ENCODE assay signal across 19 mouse cellular contexts in the genomic region with DNA sequence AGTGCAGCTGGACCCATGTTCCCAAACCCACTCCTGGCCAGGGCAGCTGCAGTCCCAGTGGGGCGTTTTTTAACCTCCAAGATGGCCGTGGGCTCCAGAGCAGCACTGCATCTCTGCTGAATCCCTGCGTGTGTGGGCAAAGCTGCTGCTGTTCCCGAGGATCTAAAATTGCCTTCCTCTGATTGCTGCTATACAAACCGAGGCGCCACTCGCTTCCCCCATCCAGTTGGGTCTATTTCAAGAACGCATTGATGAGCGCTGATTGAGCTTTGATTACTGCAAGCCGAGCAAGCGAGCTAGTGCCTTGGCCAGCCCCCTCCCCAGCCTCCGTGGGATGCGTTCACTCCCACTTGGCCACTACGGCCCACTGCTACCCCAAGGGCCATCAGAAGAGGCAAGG. TPM values are rescaled to one million over a fixed set of nuclear protein-coding genes. Genes with fewer than 3 reads are reported as not detected.
DNase-seq lines count a peak whose midpoint lies in the region; ATAC-seq and TF ChIP-seq lines count a peak whose summit lies in the region.
"Had no signal": no experiment of that assay in that cellular context is flagged by ENCODE, and none has a peak within 500 bp of the region (broad histone marks: within the 10 kb centered on the region; RNA-seq: fewer than 3 reads in every experiment).

No protein-coding gene starts in this region.

- no peak overlapping the region for H3K4me2 ChIP-seq in hindbrain, embryonic 13.5 days
- no peak overlapping the region for H3K4me2 ChIP-seq in hindbrain, embryonic 16.5 days (ENCODE audit: low read length)
- H3K4me2 ChIP-seq in midbrain, embryonic 15.5 days: no peak overlapping the region
- H3K4me2 ChIP-seq: heart, embryonic 12.5 days; neural tube, embryonic 13.5 days had no signal

- TF ChIP-seq CTCF in layer of hippocampus, adult 2 months (conservative IDR thresholded peaks at IDR 0.05): no peak

- H3K4me3 ChIP-seq in hindbrain, embryonic 13.5 days: no peak overlapping the region
- H3K4me3 ChIP-seq in hindbrain, embryonic 16.5 days (ENCODE audit: low read length): no peak overlapping the region
- no peak overlapping the region for H3K4me3 ChIP-seq in layer of hippocampus, adult 2 months
- no peak overlapping the region for H3K4me3 ChIP-seq in midbrain, embryonic 15.5 days
- H3K4me3 ChIP-seq: heart, embryonic 12.5 days; hindbrain, embryonic 10.5 days; limb, embryonic 10.5 days; neural tube, embryonic 13.5 days had no signal

- H3K36me3 ChIP-seq in hindbrain, embryonic 13.5 days: no peaks in the 10 kb centered on the region
- H3K36me3 ChIP-seq in hindbrain, embryonic 16.5 days (ENCODE audit: control insufficient read depth, insufficient read depth, low read length): no peaks in the 10 kb centered on the region
- no peaks in the 10 kb centered on the region for H3K36me3 ChIP-seq in midbrain, embryonic 15.5 days (replicated peaks)
- H3K36me3 ChIP-seq: heart, embryonic 12.5 days; hindbrain, embryonic 10.5 days; limb, embryonic 10.5 days; neural tube, embryonic 13.5 days had no signal

- DNase-seq in layer of hippocampus, adult 2 months (ENCODE audit: low spot score in 2 of 2): peak; percentile 40 to 43
- peak; percentile 67 to 73 for DNase-seq in left cerebral cortex, postnatal 14 days (ENCODE audit: low spot score in 2 of 2)
- peak; percentile 68 for DNase-seq in telencephalon, adult 2 months (ENCODE audit: low read depth, low spot score)
- no peak for DNase-seq in lung, postnatal 14 days
- DNase-seq in cerebellum, postnatal 10 days: no peak
- DNase-seq: adrenal gland, postnatal 36 days; cerebellum, adult 11-12 months; gastrocnemius, postnatal 14 days; kidney, adult 18-20 months; lung, postnatal 36 days; midbrain, embryonic 14.5 days had no signal

- WGBS in hindbrain, embryonic 13.5 days: 71% methylated on average over 14 of the region's 14 CpGs
- 63% methylated on average over 14 of the region's 14 CpGs for WGBS in hindbrain, embryonic 16.5 days
- 77% methylated on average over 14 of the region's 14 CpGs for WGBS in midbrain, embryonic 15.5 days

- H3K27ac ChIP-seq in hindbrain, embryonic 13.5 days: 0 out of 2 replicates have a peak overlapping the region, but pooled peaks have one; percentile 18
- H3K27ac ChIP-seq in hindbrain, embryonic 16.5 days (ENCODE audit: low read depth, low read length): no peak overlapping the region
- H3K27ac ChIP-seq in layer of hippocampus, adult 2 months: peak overlapping the region; percentile 37
- H3K27ac ChIP-seq in midbrain, embryonic 15.5 days: no peak overlapping the region
- H3K27ac ChIP-seq: hindbrain, embryonic 10.5 days; limb, embryonic 10.5 days; liver, embryonic 14.5 days; neural tube, embryonic 13.5 days had no signal

- H3K4me1 ChIP-seq in hindbrain, embryonic 13.5 days (replicated peaks): peaks cover 38% of the 10 kb centered on the region
- H3K4me1 ChIP-seq in hindbrain, embryonic 16.5 days (ENCODE audit: control insufficient read depth, insufficient read depth, low read depth, low read length): peaks cover 26% of the 10 kb centered on the region
- peaks cover 33% of the 10 kb centered on the region for H3K4me1 ChIP-seq in midbrain, embryonic 15.5 days
- H3K4me1 ChIP-seq: heart, embryonic 12.5 days had no signal

- intact Hi-C loops in left cerebral cortex, postnatal 14 days (cut with DNase I): loop anchor here (5.0 kb wide), 1 partner anchor 163 kb away; no protein-coding TSS in a partner anchor

- no peak overlapping the region for H3K9ac ChIP-seq in hindbrain, embryonic 13.5 days
- no peak overlapping the region for H3K9ac ChIP-seq in hindbrain, embryonic 16.5 days (ENCODE audit: low read depth, low read length)
- no peak overlapping the region for H3K9ac ChIP-seq in midbrain, embryonic 15.5 days
- H3K9ac ChIP-seq: heart, embryonic 12.5 days; liver, embryonic 14.5 days; neural tube, embryonic 13.5 days had no signal

- H3K27me3 ChIP-seq in hindbrain, embryonic 13.5 days: peaks cover 16% of the 10 kb centered on the region; the same call in 1 of the 2 replicates
- H3K27me3 ChIP-seq in hindbrain, embryonic 16.5 days (replicated peaks; ENCODE audit: control insufficient read depth, insufficient read depth, low read length): no peaks in the 10 kb centered on the region
- no peaks in the 10 kb centered on the region for H3K27me3 ChIP-seq in midbrain, embryonic 15.5 days (replicated peaks)

- no peak for ATAC-seq in hindbrain, embryonic 13.5 days (ENCODE audit: low FRiP score)
- no peak for ATAC-seq in hindbrain, embryonic 16.5 days
- no peak for ATAC-seq in midbrain, embryonic 15.5 days (replicated peaks)

- H3K9me3 ChIP-seq in hindbrain, embryonic 13.5 days: no peaks in the 10 kb centered on the region
- H3K9me3 ChIP-seq in hindbrain, embryonic 16.5 days (ENCODE audit: control insufficient read depth, low read length): no peaks in the 10 kb centered on the region
- H3K9me3 ChIP-seq in midbrain, embryonic 15.5 days: no peaks in the 10 kb centered on the region
- H3K9me3 ChIP-seq: heart, embryonic 12.5 days; hindbrain, embryonic 10.5 days; limb, embryonic 10.5 days; neural tube, embryonic 13.5 days had no signal

RNA-seq across cellular contexts. Expression of a gene that starts 27.5 kb away (rescaled TPM):
- 78.0 and 87.2 TPM in 2 replicates for polyA plus RNA-seq in hindbrain, embryonic 13.5 days (2015; fragmentation: Nextera tagmentation; extraction: Ambion mirVana)
- 166 and 172 TPM in 2 replicates for polyA plus RNA-seq in hindbrain, embryonic 16.5 days (2015; fragmentation: Nextera tagmentation; extraction: Ambion mirVana)
- 100 to 1,000 TPM; 282 to 286 TPM for total RNA-seq in layer of hippocampus, adult 2 months (2021)
- 100 to 1,000 TPM; 343 to 359 TPM for total RNA-seq in left cerebral cortex, postnatal 14 days (2021)
- polyA plus RNA-seq in midbrain, embryonic 15.5 days (2015; fragmentation: Nextera tagmentation; extraction: Ambion mirVana): 145 and 155 TPM in 2 replicates
- total RNA-seq: adrenal gland, postnatal 36 days had no signal
- polyA plus RNA-seq: limb, embryonic 10.5 days had no signal

Comparison
In these comparisons a context has a peak if more than half of its experiments do, and no peak if none do; other contexts are left out.
1. H3K27ac ChIP-seq: peak in hindbrain, embryonic 13.5 days (single experiment) and layer of hippocampus, adult 2 months (single experiment); none in hindbrain, embryonic 16.5 days (single experiment) and midbrain, embryonic 15.5 days (single experiment).
2. DNase-seq: peak in layer of hippocampus, adult 2 months (2 of 2), left cerebral cortex, postnatal 14 days (2 of 2) and telencephalon, adult 2 months (single experiment); none in lung, postnatal 14 days (single experiment) and cerebellum, postnatal 10 days (0 of 2).